Mouse (Mus musculus) heart, postnatal 0 days (tissue): ENCODE data around the gene Gpsm1. TPM values are rescaled to one million over a fixed set of nuclear protein-coding genes. Genes with fewer than 3 reads are reported as not detected.
A peak's percentile ranks its signal among the peaks of the same experiment; 100 is the strongest.

Experiments
- ATAC-seq: fragments of 200-750 bp; cut with Nextera tagmentation; 2 replicates; pipeline ENCODE4 v1.8.0; 2017; ENCODE audit warnings: low read depth, moderate number of reproducible peaks, moderate library complexity; ENCODE audit not compliant: insufficient read depth
- DNase-seq: peaks from one replicate; pipeline ENCODE4 v3.0.0-alpha.2; 2016; ENCODE audit warnings: low spot score
- H3K27ac ChIP-seq: fragments of 300-500 bp; sonication (generic); 2 replicates; pipeline ENCODE4 v1.5.1; 2014; ENCODE audit warnings: low read depth, mild to moderate bottlenecking
- H3K27me3 ChIP-seq: fragments of 300-500 bp; sonication (generic); 2 replicates; pipeline ENCODE4 v1.6.1; 2014; ENCODE audit warnings: low read length, mixed read lengths; ENCODE audit not compliant: control insufficient read depth, insufficient read depth
- H3K36me3 ChIP-seq: fragments of 300-500 bp; sonication (generic); replicated peaks from 2 replicates; pipeline ENCODE4 v1.6.1; 2014; ENCODE audit warnings: low read length, mixed read lengths; ENCODE audit not compliant: control insufficient read depth, insufficient read depth
- H3K4me1 ChIP-seq: fragments of 300-500 bp; sonication (generic); 2 replicates; pipeline ENCODE4 v1.6.1; 2014; ENCODE audit warnings: antibody characterized with exemption; ENCODE audit not compliant: control insufficient read depth, insufficient read depth
- H3K4me2 ChIP-seq: fragments of 300-500 bp; sonication (generic); 2 replicates; pipeline ENCODE4 v1.6.1; 2014; ENCODE audit warnings: low read depth, mild to moderate bottlenecking, low read length, moderate library complexity
- H3K4me3 ChIP-seq: fragments of 300-500 bp; sonication (generic); 2 replicates; pipeline ENCODE4 v1.5.1; 2014; ENCODE audit warnings: low read depth, low read length
- H3K9ac ChIP-seq: fragments of 300-500 bp; sonication (generic); replicated peaks from 2 replicates; pipeline ENCODE4 v1.6.1; 2014; ENCODE audit warnings: low read depth, low read length, mixed read lengths
- H3K9me3 ChIP-seq: fragments of 300-500 bp; sonication (generic); replicated peaks from 2 replicates; pipeline ENCODE4 v1.6.1; 2016; ENCODE audit warnings: low read length; ENCODE audit not compliant: control insufficient read depth
- CTCF ChIP-seq: IDR thresholded peaks from 2 replicates; pipeline ENCODE4 v1.5.1; 2016; ENCODE audit warnings: antibody characterized with exemption, control low read depth, low read depth
- EP300 ChIP-seq: IDR thresholded peaks from 2 replicates; pipeline ENCODE4 v1.6.1; 2016; ENCODE audit warnings: antibody characterized with exemption, low read depth
- WGBS: fragments of 180-500 bp; shearing (Covaris S2); extraction: QIAGEN DNeasy Blood & Tissue Kit; methylation state at CpG from one replicate; pipeline ENCODE4 v1.1.7; 2014; 5-methylcytosine and 5-hydroxymethylcytosine counted together
- polyA plus RNA-seq: library from polyadenylated mRNA; unstranded; fragments of >200 nt; fragmentation: Nextera tagmentation; extraction: Ambion mirVana; gene quantifications from 2 replicates; pipeline ENCODE4 v1.2.1, GENCODE M21; 2015
- total RNA-seq: library from RNA; depleted of rRNA; stranded (reverse); fragments of >200 nt; gene quantifications from 2 replicates; pipeline ENCODE4 v1.2.3, GENCODE M21; 2014; ENCODE audit warnings: low replicate concordance

Gpsm1 gene
- total and polyA plus RNA-seq, 2 experiments from 2014 or later = 146 to 577 TPM

GRCm38 (mm10) chr2:26280594-26280993 is 34.7 kb upstream of the Gpsm1 start:
- no peak for ATAC-seq
- WGBS = 75% methylated on average over 11 of the region's 11 CpGs

GRCm38 (mm10) chr2:26285804-26286203 is 29.5 kb upstream of the Gpsm1 start:
- H3K9me3 ChIP-seq = no peaks in the 10 kb centered on the region
- DNase-seq (peak; percentile 29), ATAC-seq (peak; percentile 70)
- no peak for TF ChIP-seq CTCF
- no peak for TF ChIP-seq EP300
- H3K27ac ChIP-seq = no peak overlapping the region
- no peaks in the 10 kb centered on the region for H3K36me3 ChIP-seq
- 47% methylated on average over 7 of the region's 7 CpGs for WGBS
- H3K4me2 ChIP-seq = no peak overlapping the region
- H3K4me3 ChIP-seq = no peak overlapping the region
- H3K9ac ChIP-seq = no peak overlapping the region
- H3K27me3 ChIP-seq = no peaks in the 10 kb centered on the region
- no peaks in the 10 kb centered on the region for H3K4me1 ChIP-seq

More at GRCm38 (mm10) chr2:26280594-26280993, 34.7 kb upstream of the Gpsm1 start:
- Histone ChIP-seq H3K27me3 (no peaks in the 10 kb centered on the region), H3K9ac (no peak overlapping the region), H3K36me3 (no peaks in the 10 kb centered on the region), H3K4me1 (no peaks in the 10 kb centered on the region), H3K4me3 (no peak overlapping the region), H3K27ac (no peak overlapping the region), H3K4me2 (no peak overlapping the region), H3K9me3 (no peaks in the 10 kb centered on the region)
- no peak for DNase-seq
- TF ChIP-seq CTCF = no peak

GRCm38 (mm10) chr2:26286391-26286790 is 28.9 kb upstream of the Gpsm1 start:
- WGBS = 81% methylated on average over 7 of the region's 7 CpGs
- Histone ChIP-seq H3K4me2 (no peak overlapping the region), H3K9me3 (no peaks in the 10 kb centered on the region), H3K36me3 (no peaks in the 10 kb centered on the region), H3K27me3 (no peaks in the 10 kb centered on the region), H3K4me3 (no peak overlapping the region), H3K4me1 (no peaks in the 10 kb centered on the region), H3K9ac (no peak overlapping the region), H3K27ac (no peak overlapping the region)
- TF ChIP-seq CTCF (no peak), EP300 (no peak)
- DNase-seq (no peak), ATAC-seq (no peak)

- Histone ChIP-seq H3K9ac (no peak overlapping the region), H3K27ac (no peak overlapping the region), H3K36me3 (no peaks in the 10 kb centered on the region), H3K4me3 (no peak overlapping the region), H3K4me1 (no peaks in the 10 kb centered on the region), H3K9me3 (no peaks in the 10 kb centered on the region), H3K27me3 (no peaks in the 10 kb centered on the region), H3K4me2 (no peak overlapping the region)
- TF ChIP-seq EP300 = no peak
- TF ChIP-seq CTCF = no peak
- 38% methylated on average over 5 of the region's 5 CpGs for WGBS
- ATAC-seq (no peak), DNase-seq (no peak)
These were observed 25.2 kb upstream of the Gpsm1 start for GRCm38 (mm10) chr2:26290133-26290532.

- Histone ChIP-seq H3K4me1 (peaks cover 10% of the 10 kb centered on the region; the same call in 1 of the 2 replicates), H3K27ac (no peak within 1 kb of the TSS), H3K4me2 (no peak within 1 kb of the TSS), H3K9me3 (no peaks in the 10 kb centered on the region), H3K9ac (no peak within 1 kb of the TSS), H3K36me3 (no peaks in the 10 kb centered on the region), H3K27me3 (no peaks in the 10 kb centered on the region), H3K4me3 (no peak within 1 kb of the TSS)
- no peak for DNase-seq
- TF ChIP-seq CTCF (no peak), EP300 (no peak)
- no peak for ATAC-seq
- WGBS = 61% methylated on average over 2 of the region's 2 CpGs
These were observed 20.9 kb upstream of the Gpsm1 start, which contains the start of gene Ccdc187 for GRCm38 (mm10) chr2:26294457-26294856. Gene Ccdc187 (minus strand): TSS chr2:26294557.

GRCm38 (mm10) chr2:26296606-26297195 is 18.6 kb upstream of the Gpsm1 start:
- H3K4me2 ChIP-seq = no peak overlapping the region
- peaks cover 19% of the 10 kb centered on the region; the same call in 1 of the 2 replicates for H3K4me1 ChIP-seq
- no peak overlapping the region for H3K4me3 ChIP-seq
- TF ChIP-seq EP300 (no peak), CTCF (no peak)
- H3K36me3 ChIP-seq = no peaks in the 10 kb centered on the region
- 41% methylated on average over 6 of the region's 6 CpGs for WGBS
- H3K9ac ChIP-seq = no peak overlapping the region
- H3K27me3 ChIP-seq = no peaks in the 10 kb centered on the region
- H3K27ac ChIP-seq = no peak overlapping the region
- no peak for ATAC-seq
- H3K9me3 ChIP-seq = no peaks in the 10 kb centered on the region
- no peak for DNase-seq
